Mouse (Mus musculus): Measurements from ENCODE around the gene Nrg3.

DNA sequence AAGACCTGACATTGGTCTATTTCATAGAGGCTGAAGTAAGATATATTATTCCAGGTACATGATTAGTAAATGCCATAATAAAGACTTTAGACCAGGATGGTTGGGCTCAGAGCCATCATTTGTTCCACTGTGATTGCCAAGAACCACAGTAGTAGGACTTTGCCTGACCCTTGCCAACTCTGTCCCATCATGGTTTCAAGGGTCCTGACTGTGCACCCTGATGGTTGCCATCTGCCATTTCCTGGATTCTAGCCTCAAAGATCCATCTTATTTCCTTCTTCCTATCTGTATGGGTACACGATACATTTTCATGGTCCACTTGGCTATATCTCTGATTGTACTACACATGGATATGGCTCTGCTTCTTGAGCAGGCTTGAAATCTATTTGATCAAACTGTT is 625.3 kb downstream of the Nrg3 start:
- no peak for TF ChIP-seq POLR2A (IDR thresholded peaks at IDR 0.05; ENCODE audit: borderline replicate concordance, low read depth, low read length)
- no peak for TF ChIP-seq CTCF (IDR thresholded peaks at IDR 0.05; ENCODE audit: low read depth, low read length)

Data from bone marrow macrophage, adult 2 months (primary cell).